Mouse (Mus musculus): ENCODE results near the gene Ski. TPM values are rescaled to one million over a fixed set of nuclear protein-coding genes. Genes with fewer than 3 reads are reported as not detected.
A peak's percentile ranks its signal among the peaks of the same experiment; 100 is the strongest.

Ski gene
- polyA plus RNA-seq, 1 experiment from 2014 or later, result 14.5 TPM

- peaks cover 66% of the 10 kb centered on the region for H3K4me1 ChIP-seq (ENCODE audit: insufficient read depth, low read length)
- H3K9ac ChIP-seq (replicated peaks; ENCODE audit: low read length), result 0 out of 2 replicates have a peak overlapping the region, but pooled peaks have one; percentile 27
- H3K4me3 ChIP-seq (ENCODE audit: low read length), result no peak overlapping the region
- ATAC-seq (ENCODE audit: low FRiP score, low TSS enrichment), result peak; percentile 44
- no peaks in the 10 kb centered on the region for H3K9me3 ChIP-seq (ENCODE audit: low read length)
- 56% methylated on average over 6 of the region's 6 CpGs for WGBS
- peaks cover 5% of the 10 kb centered on the region; the same call in 1 of the 2 replicates for H3K36me3 ChIP-seq (ENCODE audit: insufficient read depth, low read length)
- no peaks in the 10 kb centered on the region for H3K27me3 ChIP-seq (ENCODE audit: insufficient read depth, low read length)
- peak overlapping the region; percentile 80 for H3K27ac ChIP-seq (ENCODE audit: low read length)
- H3K4me2 ChIP-seq (replicated peaks; ENCODE audit: low read depth, low read length), result no peak overlapping the region
Observed at GRCm38 (mm10) chr4:155205919-155206318, 16.5 kb downstream of the Ski start.

DNA sequence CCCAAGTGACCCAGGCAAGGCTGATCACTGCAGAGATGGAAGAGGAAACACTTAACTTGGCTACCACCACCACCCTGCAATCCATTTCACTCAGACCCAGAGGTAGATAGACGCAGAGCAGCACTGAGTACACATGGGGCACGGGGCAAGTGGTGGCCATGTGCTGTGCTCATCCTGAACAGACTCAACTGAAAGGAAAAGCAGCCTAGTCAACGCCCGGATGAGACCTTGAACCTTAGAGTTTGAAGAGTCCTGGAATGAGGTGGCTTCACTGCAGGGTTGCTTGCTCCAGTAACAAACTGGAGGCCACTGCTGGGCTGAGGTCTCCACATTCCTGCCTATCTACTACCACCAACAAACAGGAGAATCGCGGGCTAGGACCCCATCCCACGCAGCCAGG, 20.6 kb downstream of the Ski start:
- Histone ChIP-seq H3K27me3 (ENCODE audit: insufficient read depth, low read length) (no peaks in the 10 kb centered on the region), H3K36me3 (ENCODE audit: insufficient read depth, low read length) (no peaks in the 10 kb centered on the region), H3K4me3 (ENCODE audit: low read length) (no peak overlapping the region), H3K9ac (replicated peaks; ENCODE audit: low read length) (no peak overlapping the region), H3K27ac (ENCODE audit: low read length) (no peak overlapping the region; the same call in 1 of the 2 replicates), H3K9me3 (ENCODE audit: low read length) (no peaks in the 10 kb centered on the region), H3K4me1 (ENCODE audit: insufficient read depth, low read length) (peaks cover 74% of the 10 kb centered on the region), H3K4me2 (replicated peaks; ENCODE audit: low read depth, low read length) (no peak overlapping the region)
- 78% methylated on average over 7 of the region's 7 CpGs for WGBS
- ATAC-seq (ENCODE audit: low FRiP score, low TSS enrichment), result no peak

GRCm38 (mm10) chr4:155200861-155201390, 21.5 kb downstream of the Ski start:
- no peaks in the 10 kb centered on the region for H3K36me3 ChIP-seq (ENCODE audit: insufficient read depth, low read length)
- H3K4me3 ChIP-seq (ENCODE audit: low read length), result no peak overlapping the region
- H3K27ac ChIP-seq (ENCODE audit: low read length), result no peak overlapping the region; the same call in 1 of the 2 replicates
- no peaks in the 10 kb centered on the region for H3K27me3 ChIP-seq (ENCODE audit: insufficient read depth, low read length)
- WGBS, result 75% methylated on average over 3 of the region's 3 CpGs
- no peak for ATAC-seq (ENCODE audit: low FRiP score, low TSS enrichment)
- H3K4me2 ChIP-seq (replicated peaks; ENCODE audit: low read depth, low read length), result no peak overlapping the region
- H3K9me3 ChIP-seq (ENCODE audit: low read length), result no peaks in the 10 kb centered on the region
- no peak overlapping the region for H3K9ac ChIP-seq (replicated peaks; ENCODE audit: low read length)
- peaks cover 74% of the 10 kb centered on the region for H3K4me1 ChIP-seq (ENCODE audit: insufficient read depth, low read length)

DNA sequence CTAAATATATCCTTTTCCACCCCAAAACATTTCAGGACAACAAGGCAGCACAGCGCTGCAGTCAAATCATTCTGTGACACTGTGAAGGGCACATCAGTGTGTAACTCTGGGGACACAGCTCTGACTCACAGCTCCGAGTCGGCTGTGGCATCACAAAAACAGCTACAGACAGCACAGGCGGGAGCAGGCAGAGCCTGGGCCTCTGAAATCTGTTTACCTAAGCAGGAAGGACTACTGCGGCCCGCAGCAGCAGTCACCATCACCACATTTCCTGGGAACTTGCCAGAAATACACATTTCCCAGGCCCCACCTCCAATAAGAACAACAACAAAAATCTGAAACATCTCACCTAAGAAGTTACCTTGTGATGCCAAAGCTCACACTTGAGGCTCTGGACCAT, 24.7 kb downstream of the Ski start:
- Histone ChIP-seq H3K4me1 (ENCODE audit: insufficient read depth, low read length) (peaks cover 77% of the 10 kb centered on the region), H3K4me2 (replicated peaks; ENCODE audit: low read depth, low read length) (no peak overlapping the region), H3K36me3 (ENCODE audit: insufficient read depth, low read length) (no peaks in the 10 kb centered on the region), H3K4me3 (ENCODE audit: low read length) (no peak overlapping the region), H3K27me3 (ENCODE audit: insufficient read depth, low read length) (no peaks in the 10 kb centered on the region), H3K27ac (ENCODE audit: low read length) (no peak overlapping the region), H3K9me3 (ENCODE audit: low read length) (no peaks in the 10 kb centered on the region), H3K9ac (replicated peaks; ENCODE audit: low read length) (no peak overlapping the region)
- peak; percentile 72 for ATAC-seq (ENCODE audit: low FRiP score, low TSS enrichment)
- WGBS, result 29% methylated on average over 6 of the region's 6 CpGs

- no peak overlapping the region for H3K4me3 ChIP-seq (ENCODE audit: low read length)
- ATAC-seq (ENCODE audit: low FRiP score, low TSS enrichment), result no peak
- H3K4me1 ChIP-seq (ENCODE audit: insufficient read depth, low read length), result peaks cover 74% of the 10 kb centered on the region
- H3K27ac ChIP-seq (ENCODE audit: low read length), result no peak overlapping the region; the same call in 1 of the 2 replicates
- H3K4me2 ChIP-seq (replicated peaks; ENCODE audit: low read depth, low read length), result no peak overlapping the region
- H3K36me3 ChIP-seq (ENCODE audit: insufficient read depth, low read length), result no peaks in the 10 kb centered on the region
- no peaks in the 10 kb centered on the region for H3K9me3 ChIP-seq (ENCODE audit: low read length)
- WGBS, result 85% methylated on average over 9 of the region's 9 CpGs
- no peak overlapping the region for H3K9ac ChIP-seq (replicated peaks; ENCODE audit: low read length)
- no peaks in the 10 kb centered on the region for H3K27me3 ChIP-seq (ENCODE audit: insufficient read depth, low read length)
Observed at GRCm38 (mm10) chr4:155195204-155195603, 27.2 kb downstream of the Ski start.

DNA sequence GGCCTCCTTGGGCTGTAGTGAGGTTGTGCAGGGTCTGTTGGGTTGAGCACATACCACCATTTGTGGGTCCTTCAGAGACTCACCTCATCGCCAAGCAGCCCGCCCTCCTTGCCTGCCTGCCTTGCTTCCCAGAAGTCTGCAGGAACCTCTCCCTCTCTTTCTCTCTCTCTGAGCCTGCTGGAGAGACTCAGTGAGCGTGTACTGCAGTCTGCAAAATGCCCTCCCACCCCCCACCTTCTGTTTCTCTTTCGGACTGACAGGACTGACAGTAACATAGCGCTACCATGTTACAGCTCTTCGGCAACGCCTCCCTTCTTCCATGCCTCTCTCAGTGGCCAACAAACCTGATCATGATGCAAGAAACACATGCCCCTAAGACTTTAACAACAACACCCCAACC, 32.1 kb downstream of the Ski start:
- peak; percentile 9; the same call in 1 of the 2 replicates for ATAC-seq (ENCODE audit: low FRiP score, low TSS enrichment)
- H3K27me3 ChIP-seq (ENCODE audit: insufficient read depth, low read length), result no peaks in the 10 kb centered on the region
- no peaks in the 10 kb centered on the region for H3K36me3 ChIP-seq (ENCODE audit: insufficient read depth, low read length)
- H3K9me3 ChIP-seq (ENCODE audit: low read length), result no peaks in the 10 kb centered on the region
- H3K4me2 ChIP-seq (replicated peaks; ENCODE audit: low read depth, low read length), result no peak overlapping the region
- no peak overlapping the region for H3K9ac ChIP-seq (replicated peaks; ENCODE audit: low read length)
- 30% methylated on average over 7 of the region's 7 CpGs for WGBS
- H3K4me1 ChIP-seq (ENCODE audit: insufficient read depth, low read length), result peaks cover 80% of the 10 kb centered on the region
- H3K4me3 ChIP-seq (ENCODE audit: low read length), result no peak overlapping the region
- H3K27ac ChIP-seq (ENCODE audit: low read length), result peak overlapping the region; percentile 63; the same call in 1 of the 2 replicates

DNA sequence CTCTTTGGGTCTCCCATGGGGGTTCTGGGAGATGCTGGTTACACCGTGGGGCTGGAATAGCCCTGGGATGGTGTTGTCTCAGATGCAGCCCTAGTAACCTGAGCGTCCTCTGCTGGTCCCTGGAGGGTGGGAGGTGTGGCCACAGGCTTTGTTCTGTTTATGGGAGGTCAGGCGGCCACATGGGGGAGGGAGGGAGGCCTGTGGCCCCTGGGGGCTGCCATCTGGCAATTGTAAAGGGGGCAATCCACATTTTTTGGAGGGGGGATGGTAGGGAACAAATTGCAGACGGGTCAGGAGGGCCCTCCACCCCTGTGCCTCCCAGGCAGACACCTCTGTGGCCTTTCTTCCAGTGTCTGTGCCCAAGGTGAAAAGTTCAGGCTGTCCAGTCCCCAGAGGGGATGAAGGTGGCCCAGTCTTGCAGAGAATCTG, 32.7 kb downstream of the Ski start:
- Histone ChIP-seq H3K4me1 (ENCODE audit: insufficient read depth, low read length) (peaks cover 82% of the 10 kb centered on the region), H3K4me2 (replicated peaks; ENCODE audit: low read depth, low read length) (no peak overlapping the region)

DNA sequence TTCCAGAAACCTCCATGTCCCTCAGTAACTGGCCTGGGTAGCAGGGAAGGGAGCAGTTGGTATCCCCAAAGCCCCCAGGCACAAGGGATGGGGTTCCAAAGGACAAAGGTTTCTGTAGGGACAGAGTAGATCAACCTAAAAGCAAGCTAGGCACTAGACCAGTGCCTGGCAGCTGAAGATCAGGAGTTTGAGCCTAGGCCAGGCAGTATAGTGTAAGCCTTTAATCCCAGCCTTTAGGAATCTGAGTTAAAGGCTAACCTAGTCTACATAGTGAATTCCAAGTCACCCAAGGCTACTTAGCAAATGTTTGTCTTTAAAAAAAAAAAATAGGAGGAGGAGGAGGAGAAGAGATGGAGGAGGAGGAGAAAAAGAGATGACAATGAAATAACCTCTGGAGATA, 33.6 kb downstream of the Ski start:
- no peak for ATAC-seq (ENCODE audit: low FRiP score, low TSS enrichment)
- H3K4me2 ChIP-seq (replicated peaks; ENCODE audit: low read depth, low read length), result no peak overlapping the region
- H3K9me3 ChIP-seq (ENCODE audit: low read length), result no peaks in the 10 kb centered on the region
- no peak overlapping the region for H3K4me3 ChIP-seq (ENCODE audit: low read length)
- peak overlapping the region; percentile 71 for H3K27ac ChIP-seq (ENCODE audit: low read length)
- no peaks in the 10 kb centered on the region for H3K36me3 ChIP-seq (ENCODE audit: insufficient read depth, low read length)
- H3K27me3 ChIP-seq (ENCODE audit: insufficient read depth, low read length), result no peaks in the 10 kb centered on the region
- peak overlapping the region; percentile 24; the same call in 1 of the 2 replicates for H3K9ac ChIP-seq (replicated peaks; ENCODE audit: low read length)
- peaks cover 91% of the 10 kb centered on the region for H3K4me1 ChIP-seq (ENCODE audit: insufficient read depth, low read length)

More for the DNA sequence above, 32.7 kb downstream of the Ski start:
- H3K27me3 ChIP-seq (ENCODE audit: insufficient read depth, low read length), result no peaks in the 10 kb centered on the region
- peak overlapping the region; percentile 69 for H3K27ac ChIP-seq (ENCODE audit: low read length)
- no peak overlapping the region for H3K4me3 ChIP-seq (ENCODE audit: low read length)
- no peak overlapping the region for H3K9ac ChIP-seq (replicated peaks; ENCODE audit: low read length)
- 3% methylated on average over 4 of the region's 4 CpGs for WGBS
- peak; percentile 68 for ATAC-seq (ENCODE audit: low FRiP score, low TSS enrichment)
- H3K9me3 ChIP-seq (ENCODE audit: low read length), result no peaks in the 10 kb centered on the region
- no peaks in the 10 kb centered on the region for H3K36me3 ChIP-seq (ENCODE audit: insufficient read depth, low read length)

DNA sequence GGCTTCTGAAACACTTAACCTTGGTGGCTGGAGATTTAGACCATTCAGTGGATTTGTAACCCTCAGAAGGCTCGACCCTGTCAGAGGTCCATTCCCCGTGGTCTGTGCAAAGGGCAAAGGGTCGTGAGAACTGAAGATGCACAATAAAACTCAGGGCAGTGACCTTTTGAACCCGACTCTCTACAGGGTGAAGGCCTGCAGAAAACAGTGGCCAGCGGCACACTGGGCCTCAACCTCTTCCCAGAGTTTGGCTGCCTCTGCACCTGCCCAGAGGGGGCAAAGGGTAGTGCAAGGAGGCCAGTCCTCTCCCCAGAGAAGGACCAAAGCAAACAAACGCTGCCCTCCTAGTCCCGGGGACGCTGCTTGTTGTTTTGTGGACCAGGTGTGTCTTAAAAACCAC, 34.1 kb downstream of the Ski start:
- Histone ChIP-seq H3K36me3 (ENCODE audit: insufficient read depth, low read length) (no peaks in the 10 kb centered on the region), H3K4me2 (replicated peaks; ENCODE audit: low read depth, low read length) (no peak overlapping the region), H3K27ac (ENCODE audit: low read length) (peak overlapping the region; percentile 71), H3K9ac (replicated peaks; ENCODE audit: low read length) (peak overlapping the region; percentile 1; the same call in 1 of the 2 replicates), H3K9me3 (ENCODE audit: low read length) (no peaks in the 10 kb centered on the region), H3K4me1 (ENCODE audit: insufficient read depth, low read length) (peaks cover 93% of the 10 kb centered on the region), H3K4me3 (ENCODE audit: low read length) (no peak overlapping the region), H3K27me3 (ENCODE audit: insufficient read depth, low read length) (no peaks in the 10 kb centered on the region)
- 13% methylated on average over 8 of the region's 8 CpGs for WGBS
- ATAC-seq (ENCODE audit: low FRiP score, low TSS enrichment), result peak; percentile 42; the same call in 1 of the 2 replicates

- Histone ChIP-seq H3K9me3 (ENCODE audit: low read length) (no peaks in the 10 kb centered on the region), H3K4me3 (ENCODE audit: low read length) (no peak overlapping the region), H3K27ac (ENCODE audit: low read length) (peak overlapping the region; percentile 71), H3K9ac (replicated peaks; ENCODE audit: low read length) (peak overlapping the region; percentile 37; the same call in 1 of the 2 replicates), H3K36me3 (ENCODE audit: insufficient read depth, low read length) (no peaks in the 10 kb centered on the region), H3K4me1 (ENCODE audit: insufficient read depth, low read length) (peaks cover 94% of the 10 kb centered on the region), H3K4me2 (replicated peaks; ENCODE audit: low read depth, low read length) (no peak overlapping the region), H3K27me3 (ENCODE audit: insufficient read depth, low read length) (no peaks in the 10 kb centered on the region)
- ATAC-seq (ENCODE audit: low FRiP score, low TSS enrichment), result peak; percentile 10; the same call in 1 of the 2 replicates
- 35% methylated on average over 3 of the region's 3 CpGs for WGBS
Observed at GRCm38 (mm10) chr4:155187192-155187674, 35.2 kb downstream of the Ski start.

All from kidney, embryonic 16.5 days (tissue).